Mouse (Mus musculus): ENCODE measurements at regions not wholly inside any gene's neighbourhood (a gene's known extent, or its start where the extent isn't known, plus 50 kb on each side); places are given as distances from the start of the nearest gene placed in this dataset.

- ATAC-seq (ENCODE audit: insufficient number of reproducible peaks, low FRiP score, low TSS enrichment), result no peak
Measured at GRCm38 (mm10) chr17:51892856-51893255, 59.8 kb upstream of the Satb1 start.

DNA sequence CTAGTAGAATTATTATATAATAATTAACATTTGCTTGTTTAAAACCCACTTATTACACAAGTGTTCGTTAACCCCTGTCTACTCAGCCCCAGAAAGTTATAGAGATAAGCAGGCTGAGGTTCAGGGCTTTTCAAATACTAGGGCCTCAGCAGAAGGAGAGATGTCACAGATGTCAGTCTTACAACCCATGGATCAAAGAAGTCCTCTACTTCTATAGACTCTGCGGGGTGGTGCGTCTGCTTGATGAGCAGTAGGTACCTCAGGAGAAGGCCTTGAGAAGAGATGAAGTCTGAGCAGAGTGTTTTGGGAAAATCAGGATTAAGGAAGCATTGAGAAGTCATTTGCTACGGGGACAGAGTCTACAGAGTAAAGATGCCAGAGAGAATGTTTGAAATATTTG, 59.1 kb upstream of the Satb1 start:
- ATAC-seq (ENCODE audit: insufficient number of reproducible peaks, low FRiP score, low TSS enrichment), result no peak
